Mouse (Mus musculus): ENCODE measurements around the gene Spef1.

- TF ChIP-seq CTCF (IDR thresholded peaks at IDR 0.05; ENCODE audit: low read depth) (no peak), EP300 (IDR thresholded peaks at IDR 0.05; ENCODE audit: low read depth) (no peak)
Measured at GRCm38 (mm10) chr2:131156987-131157386, 30.1 kb downstream of the Spef1 start.
